Mouse (Mus musculus): ENCODE measurements at regions not wholly inside any gene's neighbourhood (a gene's known extent, or its start where the extent isn't known, plus 50 kb on each side); places are given as distances from the start of the nearest gene placed in this dataset.

GRCm38 (mm10) chrX:11878028-11878427 lies 282.1 kb downstream of the Bcor start:
- TF ChIP-seq POLR2A (IDR thresholded peaks at IDR 0.05; ENCODE audit: borderline replicate concordance, insufficient read depth, low read length) (no peak), CTCF (IDR thresholded peaks at IDR 0.05; ENCODE audit: borderline replicate concordance, insufficient read depth, low read depth, low read length) (no peak)
